Mouse (Mus musculus): Measurements from ENCODE around the gene Arhgap40. TPM values are rescaled to one million over a fixed set of nuclear protein-coding genes. Genes with fewer than 3 reads are reported as not detected.

The Arhgap40 gene
- total and polyA plus RNA-seq, 2 experiments from 2014 or later, result 0.42 TPM; not detected in 1

GRCm38 (mm10) chr2:158593371-158593770 is 80.8 kb downstream of the Arhgap40 start:
- peaks cover 12% of the 10 kb centered on the region for H3K27me3 ChIP-seq (ENCODE audit: control insufficient read depth, insufficient read depth, low read length)
- no peak overlapping the region for H3K27ac ChIP-seq (ENCODE audit: low read depth)
- no peaks in the 10 kb centered on the region for H3K4me1 ChIP-seq (ENCODE audit: control insufficient read depth, insufficient read depth)
- H3K9me3 ChIP-seq (replicated peaks; ENCODE audit: control insufficient read depth, low read length), result no peaks in the 10 kb centered on the region
- ATAC-seq (ENCODE audit: insufficient read depth, low read depth) (no peak), DNase-seq (ENCODE audit: low spot score) (no peak)
- WGBS, result 66% methylated on average over 4 of the region's 4 CpGs
- H3K9ac ChIP-seq (replicated peaks; ENCODE audit: low read depth, low read length), result no peak overlapping the region
- TF ChIP-seq EP300 (IDR thresholded peaks at IDR 0.05; ENCODE audit: low read depth) (no peak), CTCF (IDR thresholded peaks at IDR 0.05; ENCODE audit: low read depth) (no peak)
- H3K36me3 ChIP-seq (replicated peaks; ENCODE audit: control insufficient read depth, insufficient read depth, low read length), result no peaks in the 10 kb centered on the region
- no peak overlapping the region for H3K4me2 ChIP-seq (ENCODE audit: low read depth, low read length)
- H3K4me3 ChIP-seq (ENCODE audit: low read depth, low read length), result no peak overlapping the region

GRCm38 (mm10) chr2:158595103-158595502 is 82.5 kb downstream of the Arhgap40 start:
- no peak for ATAC-seq (ENCODE audit: insufficient read depth, low read depth)
- no peaks in the 10 kb centered on the region for H3K36me3 ChIP-seq (replicated peaks; ENCODE audit: control insufficient read depth, insufficient read depth, low read length)
- H3K4me1 ChIP-seq (ENCODE audit: control insufficient read depth, insufficient read depth), result no peaks in the 10 kb centered on the region
- no peaks in the 10 kb centered on the region for H3K9me3 ChIP-seq (replicated peaks; ENCODE audit: control insufficient read depth, low read length)
- no peak overlapping the region for H3K4me3 ChIP-seq (ENCODE audit: low read depth, low read length)
- TF ChIP-seq CTCF (IDR thresholded peaks at IDR 0.05; ENCODE audit: low read depth), result no peak
- no peak for TF ChIP-seq EP300 (IDR thresholded peaks at IDR 0.05; ENCODE audit: low read depth)
- H3K27me3 ChIP-seq (ENCODE audit: control insufficient read depth, insufficient read depth, low read length), result peaks cover 19% of the 10 kb centered on the region
- under 1% methylated on average over 12 of the region's 12 CpGs for WGBS
- H3K4me2 ChIP-seq (ENCODE audit: low read depth, low read length), result no peak overlapping the region
- no peak overlapping the region for H3K27ac ChIP-seq (ENCODE audit: low read depth)
- DNase-seq (ENCODE audit: low spot score), result no peak
- no peak overlapping the region for H3K9ac ChIP-seq (replicated peaks; ENCODE audit: low read depth, low read length)

- Histone ChIP-seq H3K4me1 (ENCODE audit: control insufficient read depth, insufficient read depth) (no peaks in the 10 kb centered on the region), H3K9me3 (replicated peaks; ENCODE audit: control insufficient read depth, low read length) (no peaks in the 10 kb centered on the region)
- no peak for ATAC-seq (ENCODE audit: insufficient read depth, low read depth)
Observed at GRCm38 (mm10) chr2:158595577-158595976, 83.0 kb downstream of the Arhgap40 start.

GRCm38 (mm10) chr2:158596803-158597202 is 84.2 kb downstream of the Arhgap40 start:
- 38% methylated on average over 1 of the region's 1 CpGs for WGBS
- no peak overlapping the region for H3K4me3 ChIP-seq (ENCODE audit: low read depth, low read length)
- H3K27me3 ChIP-seq (ENCODE audit: control insufficient read depth, insufficient read depth, low read length), result peaks cover 34% of the 10 kb centered on the region

More at GRCm38 (mm10) chr2:158595577-158595976, 83.0 kb downstream of the Arhgap40 start:
- H3K36me3 ChIP-seq (replicated peaks; ENCODE audit: control insufficient read depth, insufficient read depth, low read length), result no peaks in the 10 kb centered on the region
- H3K27me3 ChIP-seq (ENCODE audit: control insufficient read depth, insufficient read depth, low read length), result peaks cover 23% of the 10 kb centered on the region
- no peak overlapping the region for H3K4me3 ChIP-seq (ENCODE audit: low read depth, low read length)
- no peak overlapping the region for H3K4me2 ChIP-seq (ENCODE audit: low read depth, low read length)
- H3K27ac ChIP-seq (ENCODE audit: low read depth), result no peak overlapping the region
- DNase-seq (ENCODE audit: low spot score), result no peak
- TF ChIP-seq CTCF (IDR thresholded peaks at IDR 0.05; ENCODE audit: low read depth), result no peak
- no peak overlapping the region for H3K9ac ChIP-seq (replicated peaks; ENCODE audit: low read depth, low read length)
- 28% methylated on average over 7 of the region's 7 CpGs for WGBS

More at GRCm38 (mm10) chr2:158596803-158597202, 84.2 kb downstream of the Arhgap40 start:
- Histone ChIP-seq H3K9ac (replicated peaks; ENCODE audit: low read depth, low read length) (no peak overlapping the region), H3K27ac (ENCODE audit: low read depth) (no peak overlapping the region), H3K4me1 (ENCODE audit: control insufficient read depth, insufficient read depth) (no peaks in the 10 kb centered on the region), H3K9me3 (replicated peaks; ENCODE audit: control insufficient read depth, low read length) (no peaks in the 10 kb centered on the region), H3K4me2 (ENCODE audit: low read depth, low read length) (no peak overlapping the region), H3K36me3 (replicated peaks; ENCODE audit: control insufficient read depth, insufficient read depth, low read length) (no peaks in the 10 kb centered on the region)
- TF ChIP-seq EP300 (IDR thresholded peaks at IDR 0.05; ENCODE audit: low read depth), result no peak
- no peak for TF ChIP-seq CTCF (IDR thresholded peaks at IDR 0.05; ENCODE audit: low read depth)
- DNase-seq (ENCODE audit: low spot score) (no peak), ATAC-seq (ENCODE audit: insufficient read depth, low read depth) (no peak)

Other genes with a start within 250 kb of the Arhgap40 start
- gene Lbp, start 206.3 kb upstream of the Arhgap40 start, total RNA-seq (2014; rRNA removed; ENCODE audit: low replicate concordance), result 14.0 and 22.4 TPM in 2 replicates
- 12.8 and 15.6 TPM in 2 replicates for gene Lbp, start 206.3 kb upstream of the Arhgap40 start, polyA plus RNA-seq (2015; fragmentation: Nextera tagmentation; extraction: Ambion mirVana)
- 0.58 and 0.76 TPM in 2 replicates for gene Snhg11, start 137.2 kb upstream of the Arhgap40 start, total RNA-seq (2014; rRNA removed; ENCODE audit: low replicate concordance)
- gene Snhg11, start 137.2 kb upstream of the Arhgap40 start, polyA plus RNA-seq (2015; fragmentation: Nextera tagmentation; extraction: Ambion mirVana), result 0.18 and 0.71 TPM in 2 replicates
- 22.9 and 23.8 TPM in 2 replicates for gene Ralgapb, start 102.9 kb upstream of the Arhgap40 start, total RNA-seq (2014; rRNA removed; ENCODE audit: low replicate concordance)
- 5.9 and 7.1 TPM in 2 replicates for gene Ralgapb, start 102.9 kb upstream of the Arhgap40 start, polyA plus RNA-seq (2015; fragmentation: Nextera tagmentation; extraction: Ambion mirVana)
- gene Adig, start 10.2 kb upstream of the Arhgap40 start, total RNA-seq (2014; rRNA removed; ENCODE audit: low replicate concordance), result not detected in 2 replicates
- not detected in 2 replicates for gene Adig, start 10.2 kb upstream of the Arhgap40 start, polyA plus RNA-seq (2015; fragmentation: Nextera tagmentation; extraction: Ambion mirVana)
- not detected in 2 replicates for gene Slc32a1, start 98.0 kb downstream of the Arhgap40 start, total RNA-seq (2014; rRNA removed; ENCODE audit: low replicate concordance)
- gene Slc32a1, start 98.0 kb downstream of the Arhgap40 start, polyA plus RNA-seq (2015; fragmentation: Nextera tagmentation; extraction: Ambion mirVana), result not detected in 2 replicates
- 9.6 and 10.8 TPM in 2 replicates for gene Actr5, start 112.1 kb downstream of the Arhgap40 start, total RNA-seq (2014; rRNA removed; ENCODE audit: low replicate concordance)
- gene Actr5, start 112.1 kb downstream of the Arhgap40 start, polyA plus RNA-seq (2015; fragmentation: Nextera tagmentation; extraction: Ambion mirVana), result 2.9 and 3.8 TPM in 2 replicates
- 3.7 and 9.1 TPM in 2 replicates for gene Ppp1r16b, start 152.6 kb downstream of the Arhgap40 start, total RNA-seq (2014; rRNA removed; ENCODE audit: low replicate concordance)
- 5.0 and 5.1 TPM in 2 replicates for gene Ppp1r16b, start 152.6 kb downstream of the Arhgap40 start, polyA plus RNA-seq (2015; fragmentation: Nextera tagmentation; extraction: Ambion mirVana)